Mouse (Mus musculus): ENCODE data around the gene Dusp7.

- TF ChIP-seq EP300 (IDR thresholded peaks at IDR 0.05) (no peak), CTCF (IDR thresholded peaks at IDR 0.05) (no peak)
Measured at GRCm38 (mm10) chr9:106398667-106399311, 30.4 kb downstream of the Dusp7 start.

All from lung, postnatal 0 days (tissue).